Mouse (Mus musculus): Measurements from ENCODE around the gene Slc20a1. TPM values are rescaled to one million over a fixed set of nuclear protein-coding genes. Genes with fewer than 3 reads are reported as not detected.

Gene Slc20a1
- polyA plus RNA-seq, 1 experiment from 2014 or later = 59.0 TPM

DNA sequence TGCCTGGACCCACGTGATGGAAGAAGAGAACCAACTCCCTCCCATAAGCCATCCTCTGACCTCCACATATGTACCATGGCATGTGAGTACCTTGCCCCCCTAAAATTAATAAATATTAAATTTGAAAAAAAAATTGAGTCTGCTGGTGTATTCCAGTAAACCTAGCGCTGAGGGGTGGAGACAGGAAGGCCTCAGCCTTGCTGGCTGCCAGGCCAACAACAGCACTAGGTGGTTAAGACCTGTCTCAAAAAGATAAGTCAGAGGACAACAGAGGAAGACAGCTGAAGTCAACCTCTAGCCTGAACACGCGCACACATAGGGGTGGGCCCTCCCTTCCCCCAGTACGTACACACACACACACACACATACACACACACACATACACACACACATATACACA is 16.2 kb downstream of the Slc20a1 start:
- no peak overlapping the region for H3K9ac ChIP-seq (replicated peaks; ENCODE audit: low read length)
- no peak overlapping the region for H3K4me3 ChIP-seq (replicated peaks; ENCODE audit: low read depth, low read length)
- H3K4me1 ChIP-seq (ENCODE audit: control insufficient read depth, insufficient read depth, low read length) = no peaks in the 10 kb centered on the region
- WGBS = 95% methylated on average over 5 of the region's 5 CpGs
- DNase-seq (no peak), ATAC-seq (ENCODE audit: low FRiP score, low TSS enrichment) (no peak)
- peaks cover 26% of the 10 kb centered on the region for H3K36me3 ChIP-seq (ENCODE audit: control insufficient read depth, insufficient read depth, low read length)
- no peak overlapping the region for H3K27ac ChIP-seq (replicated peaks; ENCODE audit: low read depth, low read length)
- H3K9me3 ChIP-seq (ENCODE audit: control insufficient read depth, low read length) = no peaks in the 10 kb centered on the region
- H3K4me2 ChIP-seq (ENCODE audit: low read length) = no peak overlapping the region
- no peaks in the 10 kb centered on the region for H3K27me3 ChIP-seq (ENCODE audit: control insufficient read depth, insufficient read depth, low read length)

DNA sequence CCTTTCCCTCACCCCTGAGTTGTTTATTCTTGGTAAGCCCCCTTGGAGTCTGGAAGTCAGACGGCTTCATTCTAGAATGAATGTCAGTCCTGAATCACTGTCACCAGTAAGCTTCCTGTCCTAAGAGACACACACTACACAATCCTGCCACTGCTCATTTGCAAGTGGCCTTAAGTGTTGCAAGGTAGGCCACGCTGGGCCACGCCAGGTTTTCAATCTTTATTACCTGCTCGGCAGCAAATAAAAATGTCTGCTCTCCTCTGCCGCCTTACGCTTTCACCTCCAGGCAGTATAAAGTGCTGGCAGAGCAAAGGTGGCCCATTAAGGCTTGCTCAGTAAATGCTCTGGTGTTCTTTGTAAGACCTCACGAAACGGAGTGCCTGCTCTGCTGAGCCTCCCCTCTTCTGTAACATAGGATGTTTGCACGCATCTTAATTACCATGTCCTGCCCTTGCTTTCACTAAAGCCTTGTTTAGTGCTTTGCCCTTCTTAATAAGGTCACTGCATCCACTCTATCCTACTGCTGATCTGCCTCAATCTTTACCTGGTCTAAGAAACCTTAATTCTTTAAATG is 19.1 kb downstream of the Slc20a1 start:
- H3K9me3 ChIP-seq (ENCODE audit: control insufficient read depth, low read length) = no peaks in the 10 kb centered on the region
- H3K36me3 ChIP-seq (ENCODE audit: control insufficient read depth, insufficient read depth, low read length) = no peaks in the 10 kb centered on the region; the same call in 1 of the 2 replicates
- no peak overlapping the region for H3K9ac ChIP-seq (replicated peaks; ENCODE audit: low read length)
- ATAC-seq (ENCODE audit: low FRiP score, low TSS enrichment) (no peak), DNase-seq (no peak)
- no peaks in the 10 kb centered on the region for H3K4me1 ChIP-seq (ENCODE audit: control insufficient read depth, insufficient read depth, low read length)
- H3K4me2 ChIP-seq (ENCODE audit: low read length) = no peak overlapping the region
- no peak overlapping the region for H3K4me3 ChIP-seq (replicated peaks; ENCODE audit: low read depth, low read length)
- WGBS = 79% methylated on average over 9 of the region's 9 CpGs
- no peaks in the 10 kb centered on the region for H3K27me3 ChIP-seq (ENCODE audit: control insufficient read depth, insufficient read depth, low read length)
- no peak overlapping the region for H3K27ac ChIP-seq (replicated peaks; ENCODE audit: low read depth, low read length)

DNA sequence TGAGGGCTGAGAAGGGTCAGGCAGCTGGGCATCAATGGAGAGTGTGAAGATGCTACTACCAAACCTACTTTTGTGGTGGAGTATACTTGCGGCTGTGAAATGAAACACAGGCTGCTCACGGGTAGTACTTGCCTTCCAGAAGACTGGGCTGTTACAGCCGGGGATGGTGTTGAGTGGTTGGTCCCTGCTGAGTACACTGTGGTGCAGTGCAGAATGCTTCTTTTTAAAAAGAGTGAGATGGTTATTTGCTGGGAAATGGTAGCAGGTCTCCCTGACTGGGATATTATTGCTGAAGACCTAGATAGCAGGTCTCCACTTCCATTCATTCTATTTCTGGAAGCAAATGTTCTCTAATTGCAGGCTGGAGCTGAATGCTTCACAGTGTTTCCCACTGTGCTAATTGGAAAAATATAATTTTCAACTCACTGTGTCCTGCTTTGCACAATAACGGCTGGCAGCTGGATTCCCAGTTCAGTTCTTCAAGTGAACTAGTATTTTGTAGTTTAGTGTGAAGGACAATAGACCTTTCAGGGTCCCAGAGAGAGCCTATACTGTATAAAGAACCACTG is 20.1 kb downstream of the Slc20a1 start:
- WGBS = 82% methylated on average over 4 of the region's 4 CpGs
- no peak overlapping the region for H3K27ac ChIP-seq (replicated peaks; ENCODE audit: low read depth, low read length)
- H3K9me3 ChIP-seq (ENCODE audit: control insufficient read depth, low read length) = no peaks in the 10 kb centered on the region
- ATAC-seq (ENCODE audit: low FRiP score, low TSS enrichment) = no peak
- DNase-seq = no peak
- no peak overlapping the region for H3K4me2 ChIP-seq (ENCODE audit: low read length)
- H3K36me3 ChIP-seq (ENCODE audit: control insufficient read depth, insufficient read depth, low read length) = no peaks in the 10 kb centered on the region; the same call in 1 of the 2 replicates
- H3K9ac ChIP-seq (replicated peaks; ENCODE audit: low read length) = no peak overlapping the region
- H3K4me1 ChIP-seq (ENCODE audit: control insufficient read depth, insufficient read depth, low read length) = no peaks in the 10 kb centered on the region
- no peak overlapping the region for H3K4me3 ChIP-seq (replicated peaks; ENCODE audit: low read depth, low read length)
- H3K27me3 ChIP-seq (ENCODE audit: control insufficient read depth, insufficient read depth, low read length) = no peaks in the 10 kb centered on the region

DNA sequence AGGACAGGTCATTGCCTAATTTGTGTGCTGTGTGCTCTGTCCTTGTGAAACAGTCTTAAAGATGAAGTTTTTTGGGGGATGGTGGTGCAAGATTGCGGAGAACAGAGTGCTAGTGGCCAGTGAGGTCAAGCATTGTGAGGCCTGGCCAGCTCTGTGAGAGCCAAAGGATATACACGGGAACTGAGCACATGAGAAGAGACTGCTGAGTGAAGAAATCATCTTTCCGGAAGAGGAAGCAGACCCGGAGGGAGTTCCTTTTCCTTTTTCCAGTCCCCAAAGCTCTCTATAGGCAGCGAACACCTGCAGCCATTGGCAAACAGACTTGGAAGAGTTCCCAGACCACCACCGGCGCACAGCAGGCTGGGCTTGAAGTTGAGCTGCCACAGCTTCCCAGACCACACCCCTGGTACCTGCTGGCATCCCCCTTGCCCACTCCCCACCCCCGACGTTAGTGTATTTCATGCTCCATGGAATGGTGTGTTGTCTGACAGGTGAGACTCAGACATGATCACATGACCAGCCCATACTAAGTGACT is 22.6 kb downstream of the Slc20a1 start:
- ATAC-seq (ENCODE audit: low FRiP score, low TSS enrichment) (no peak), DNase-seq (no peak)
- H3K9me3 ChIP-seq (ENCODE audit: control insufficient read depth, low read length) = no peaks in the 10 kb centered on the region
- no peak overlapping the region for H3K9ac ChIP-seq (replicated peaks; ENCODE audit: low read length)
- H3K4me2 ChIP-seq (ENCODE audit: low read length) = no peak overlapping the region
- no peak overlapping the region for H3K4me3 ChIP-seq (replicated peaks; ENCODE audit: low read depth, low read length)
- no peaks in the 10 kb centered on the region for H3K36me3 ChIP-seq (ENCODE audit: control insufficient read depth, insufficient read depth, low read length)
- H3K27ac ChIP-seq (replicated peaks; ENCODE audit: low read depth, low read length) = no peak overlapping the region
- 81% methylated on average over 9 of the region's 9 CpGs for WGBS
- no peaks in the 10 kb centered on the region for H3K27me3 ChIP-seq (ENCODE audit: control insufficient read depth, insufficient read depth, low read length)
- H3K4me1 ChIP-seq (ENCODE audit: control insufficient read depth, insufficient read depth, low read length) = no peaks in the 10 kb centered on the region

GRCm38 (mm10) chr2:129224178-129224577 is 25.6 kb downstream of the Slc20a1 start:
- no peak overlapping the region for H3K4me3 ChIP-seq (replicated peaks; ENCODE audit: low read depth, low read length)
- no peaks in the 10 kb centered on the region for H3K36me3 ChIP-seq (ENCODE audit: control insufficient read depth, insufficient read depth, low read length)
- H3K4me1 ChIP-seq (ENCODE audit: control insufficient read depth, insufficient read depth, low read length) = no peaks in the 10 kb centered on the region
- H3K9ac ChIP-seq (replicated peaks; ENCODE audit: low read length) = no peak overlapping the region
- H3K4me2 ChIP-seq (ENCODE audit: low read length) = no peak overlapping the region
- no peak overlapping the region for H3K27ac ChIP-seq (replicated peaks; ENCODE audit: low read depth, low read length)
- ATAC-seq (ENCODE audit: low FRiP score, low TSS enrichment) (no peak), DNase-seq (no peak)
- H3K9me3 ChIP-seq (ENCODE audit: control insufficient read depth, low read length) = no peaks in the 10 kb centered on the region
- WGBS = 87% methylated on average over 4 of the region's 4 CpGs
- H3K27me3 ChIP-seq (ENCODE audit: control insufficient read depth, insufficient read depth, low read length) = no peaks in the 10 kb centered on the region

DNA sequence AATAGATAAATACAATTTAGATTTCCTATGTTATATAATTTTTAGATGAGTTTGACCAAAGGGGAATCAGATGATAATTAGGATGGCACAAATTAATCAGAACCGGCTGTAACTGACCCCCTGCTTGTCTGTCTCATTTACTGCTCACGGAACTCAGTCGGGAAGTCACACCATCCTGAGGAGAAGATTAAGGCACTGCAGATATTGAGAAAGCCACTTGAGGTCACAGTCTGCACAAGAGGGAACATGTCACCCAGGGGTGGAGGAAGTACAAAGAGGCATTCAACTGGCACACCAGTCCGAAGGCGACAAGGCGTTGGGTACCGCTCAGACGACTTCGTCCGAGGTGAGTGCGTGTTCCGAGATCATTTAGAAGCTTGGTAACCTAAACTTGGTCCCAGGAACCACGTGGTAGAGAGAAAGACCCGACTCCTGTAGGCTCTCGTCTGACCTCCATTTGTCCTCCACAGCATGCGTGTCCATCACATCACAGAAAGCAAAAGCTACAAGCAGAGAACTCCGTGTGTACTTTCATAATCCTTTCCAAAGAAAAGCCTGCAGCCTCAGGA is 26.8 kb downstream of the Slc20a1 start:
- no peak overlapping the region for H3K4me3 ChIP-seq (replicated peaks; ENCODE audit: low read depth, low read length)
- ATAC-seq (ENCODE audit: low FRiP score, low TSS enrichment) (no peak), DNase-seq (no peak)
- H3K9me3 ChIP-seq (ENCODE audit: control insufficient read depth, low read length) = no peaks in the 10 kb centered on the region
- H3K4me1 ChIP-seq (ENCODE audit: control insufficient read depth, insufficient read depth, low read length) = no peaks in the 10 kb centered on the region
- WGBS = 68% methylated on average over 17 of the region's 17 CpGs
- no peak overlapping the region for H3K27ac ChIP-seq (replicated peaks; ENCODE audit: low read depth, low read length)
- no peak overlapping the region for H3K4me2 ChIP-seq (ENCODE audit: low read length)
- no peaks in the 10 kb centered on the region for H3K27me3 ChIP-seq (ENCODE audit: control insufficient read depth, insufficient read depth, low read length)
- no peaks in the 10 kb centered on the region for H3K36me3 ChIP-seq (ENCODE audit: control insufficient read depth, insufficient read depth, low read length)
- H3K9ac ChIP-seq (replicated peaks; ENCODE audit: low read length) = no peak overlapping the region

DNA sequence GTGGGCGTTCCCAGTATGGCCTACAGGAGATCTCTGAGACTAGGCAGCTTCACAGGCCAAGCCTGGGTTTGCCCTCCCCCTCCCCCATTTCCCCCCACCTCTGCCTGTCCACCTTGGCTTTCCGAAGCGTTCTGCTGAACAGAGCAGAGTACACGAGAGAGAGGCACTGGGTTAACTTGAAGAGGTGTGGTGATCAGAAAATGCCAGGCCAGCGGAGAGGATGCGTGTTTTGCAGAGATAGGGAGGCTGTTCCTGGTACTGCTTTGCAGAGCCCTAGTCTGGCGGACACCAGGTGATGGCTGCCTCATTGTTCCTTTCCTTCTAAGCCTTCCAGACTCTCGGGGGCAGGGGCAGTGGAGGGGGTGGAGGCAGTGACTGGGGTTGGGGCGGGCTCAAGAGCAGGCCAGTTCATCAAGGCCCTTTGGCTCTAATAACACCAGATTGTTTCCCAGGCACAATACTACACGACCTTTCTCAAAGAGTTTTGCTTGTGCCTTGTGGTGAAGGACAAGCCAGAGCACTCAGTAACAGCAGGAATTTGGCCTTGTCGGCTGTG is 27.8 kb downstream of the Slc20a1 start:
- no peaks in the 10 kb centered on the region for H3K9me3 ChIP-seq (ENCODE audit: control insufficient read depth, low read length)
- no peaks in the 10 kb centered on the region for H3K36me3 ChIP-seq (ENCODE audit: control insufficient read depth, insufficient read depth, low read length)
- no peaks in the 10 kb centered on the region for H3K27me3 ChIP-seq (ENCODE audit: control insufficient read depth, insufficient read depth, low read length)
- ATAC-seq (ENCODE audit: low FRiP score, low TSS enrichment) (no peak), DNase-seq (no peak)
- 65% methylated on average over 11 of the region's 11 CpGs for WGBS
- no peaks in the 10 kb centered on the region for H3K4me1 ChIP-seq (ENCODE audit: control insufficient read depth, insufficient read depth, low read length)
- no peak overlapping the region for H3K27ac ChIP-seq (replicated peaks; ENCODE audit: low read depth, low read length)
- no peak overlapping the region for H3K4me2 ChIP-seq (ENCODE audit: low read length)
- H3K4me3 ChIP-seq (replicated peaks; ENCODE audit: low read depth, low read length) = no peak overlapping the region
- no peak overlapping the region for H3K9ac ChIP-seq (replicated peaks; ENCODE audit: low read length)

- Histone ChIP-seq H3K9me3 (ENCODE audit: control insufficient read depth, low read length) (no peaks in the 10 kb centered on the region), H3K36me3 (ENCODE audit: control insufficient read depth, insufficient read depth, low read length) (no peaks in the 10 kb centered on the region), H3K27ac (replicated peaks; ENCODE audit: low read depth, low read length) (no peak overlapping the region), H3K9ac (replicated peaks; ENCODE audit: low read length) (no peak overlapping the region), H3K4me2 (ENCODE audit: low read length) (no peak overlapping the region), H3K4me3 (replicated peaks; ENCODE audit: low read depth, low read length) (no peak overlapping the region), H3K4me1 (ENCODE audit: control insufficient read depth, insufficient read depth, low read length) (no peaks in the 10 kb centered on the region), H3K27me3 (ENCODE audit: control insufficient read depth, insufficient read depth, low read length) (no peaks in the 10 kb centered on the region)
- whole genome bisulfite sequencing = 72% methylated on average over 7 of the region's 7 CpGs
- no peak for DNase-seq
- no peak for ATAC-seq (ENCODE audit: low FRiP score, low TSS enrichment)
Observed at GRCm38 (mm10) chr2:129227011-129227529, 28.5 kb downstream of the Slc20a1 start.

All from midbrain, embryonic 14.5 days (tissue).